Mouse (Mus musculus): ENCODE results near the gene Bmpr2. TPM values are rescaled to one million over a fixed set of nuclear protein-coding genes. Genes with fewer than 3 reads are reported as not detected.
A peak's percentile ranks its signal among the peaks of the same experiment; 100 is the strongest.

The Bmpr2 gene
- polyA plus RNA-seq, 1 experiment from 2014 or later: 12.7 TPM

DNA sequence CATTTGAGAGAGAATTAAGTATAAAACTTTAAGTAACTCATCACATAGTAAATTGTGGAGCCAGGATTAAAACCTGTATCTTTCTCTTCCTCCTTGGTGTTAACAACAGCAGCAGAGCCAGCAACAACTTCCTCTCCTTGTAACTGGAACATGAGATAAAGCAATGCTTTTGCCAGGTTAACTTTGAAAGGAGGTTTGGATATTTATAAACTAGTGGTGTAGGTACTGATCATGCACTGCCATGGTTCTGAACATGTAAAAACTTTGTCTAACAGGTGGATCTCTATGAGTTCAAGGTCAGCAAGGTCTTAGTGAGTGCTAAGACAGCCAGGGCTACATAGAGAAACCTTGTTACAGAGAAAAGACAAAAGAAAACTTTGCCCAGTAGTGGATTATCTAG, 3.4 kb downstream of the Bmpr2 start:
- H3K36me3 ChIP-seq (ENCODE audit: control insufficient read depth, insufficient read depth, low read length): 0 out of 2 replicates have a peak, but pooled peaks cover 4% of the 10 kb centered on the region
- peak overlapping the region; percentile 20 for H3K4me3 ChIP-seq (ENCODE audit: low read depth, low read length)
- ATAC-seq (replicated peaks; ENCODE audit: insufficient number of reproducible peaks, low FRiP score, low TSS enrichment): no peak
- H3K4me2 ChIP-seq: peak overlapping the region; percentile 62
- no peaks in the 10 kb centered on the region for H3K27me3 ChIP-seq (ENCODE audit: control insufficient read depth, insufficient read depth, low read length)
- H3K9ac ChIP-seq (ENCODE audit: low read depth, low read length): no peak overlapping the region
- no peak overlapping the region for H3K27ac ChIP-seq (ENCODE audit: low read depth, low read length)
- peaks cover 3% of the 10 kb centered on the region; the same call in 1 of the 2 replicates for H3K4me1 ChIP-seq (ENCODE audit: control insufficient read depth, insufficient read depth, low read length)
- no peaks in the 10 kb centered on the region for H3K9me3 ChIP-seq (replicated peaks; ENCODE audit: control insufficient read depth, low read length)

GRCm38 (mm10) chr1:59771871-59772270, 8.7 kb downstream of the Bmpr2 start:
- H3K27me3 ChIP-seq (ENCODE audit: control insufficient read depth, insufficient read depth, low read length): no peaks in the 10 kb centered on the region
- H3K4me2 ChIP-seq: no peak overlapping the region
- no peak overlapping the region for H3K4me3 ChIP-seq (ENCODE audit: low read depth, low read length)
- no peaks in the 10 kb centered on the region for H3K9me3 ChIP-seq (replicated peaks; ENCODE audit: control insufficient read depth, low read length)
- ATAC-seq (replicated peaks; ENCODE audit: insufficient number of reproducible peaks, low FRiP score, low TSS enrichment): no peak
- peaks cover 8% of the 10 kb centered on the region; the same call in 1 of the 2 replicates for H3K4me1 ChIP-seq (ENCODE audit: control insufficient read depth, insufficient read depth, low read length)
- H3K9ac ChIP-seq (ENCODE audit: low read depth, low read length): no peak overlapping the region
- 74% methylated on average over 3 of the region's 3 CpGs for WGBS (ENCODE audit: insufficient replicate concordance)
- 0 out of 2 replicates have a peak, but pooled peaks cover 4% of the 10 kb centered on the region for H3K36me3 ChIP-seq (ENCODE audit: control insufficient read depth, insufficient read depth, low read length)
- no peak overlapping the region for H3K27ac ChIP-seq (ENCODE audit: low read depth, low read length)

DNA sequence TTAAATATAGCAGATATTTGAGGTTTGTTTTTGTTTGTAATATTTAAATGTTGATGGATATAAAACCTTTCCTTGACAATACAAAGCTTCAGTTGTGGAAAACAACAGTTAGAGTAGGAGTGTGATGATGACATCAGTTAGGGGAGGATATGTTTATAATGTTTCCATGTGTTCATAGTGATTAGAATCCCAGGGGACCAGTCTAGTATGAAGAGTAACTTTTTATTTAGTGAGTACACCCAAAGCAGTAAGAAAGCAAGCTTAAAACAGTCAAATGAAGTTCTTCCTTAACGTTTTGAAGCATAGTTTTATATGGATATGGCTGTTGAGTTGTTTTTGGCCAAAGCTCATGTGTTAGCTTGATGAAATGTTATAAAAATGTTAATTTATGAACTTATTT, 17.9 kb downstream of the Bmpr2 start:
- Histone ChIP-seq H3K9me3 (replicated peaks; ENCODE audit: control insufficient read depth, low read length) (no peaks in the 10 kb centered on the region), H3K4me1 (ENCODE audit: control insufficient read depth, insufficient read depth, low read length) (0 out of 2 replicates have a peak, but pooled peaks cover 3% of the 10 kb centered on the region), H3K4me3 (ENCODE audit: low read depth, low read length) (no peak overlapping the region), H3K4me2 (no peak overlapping the region), H3K36me3 (ENCODE audit: control insufficient read depth, insufficient read depth, low read length) (no peaks in the 10 kb centered on the region), H3K9ac (ENCODE audit: low read depth, low read length) (no peak overlapping the region), H3K27ac (ENCODE audit: low read depth, low read length) (no peak overlapping the region), H3K27me3 (ENCODE audit: control insufficient read depth, insufficient read depth, low read length) (no peaks in the 10 kb centered on the region)
- no peak for ATAC-seq (replicated peaks; ENCODE audit: insufficient number of reproducible peaks, low FRiP score, low TSS enrichment)
- 68% methylated on average over 1 of the region's 1 CpGs for WGBS (ENCODE audit: insufficient replicate concordance)

DNA sequence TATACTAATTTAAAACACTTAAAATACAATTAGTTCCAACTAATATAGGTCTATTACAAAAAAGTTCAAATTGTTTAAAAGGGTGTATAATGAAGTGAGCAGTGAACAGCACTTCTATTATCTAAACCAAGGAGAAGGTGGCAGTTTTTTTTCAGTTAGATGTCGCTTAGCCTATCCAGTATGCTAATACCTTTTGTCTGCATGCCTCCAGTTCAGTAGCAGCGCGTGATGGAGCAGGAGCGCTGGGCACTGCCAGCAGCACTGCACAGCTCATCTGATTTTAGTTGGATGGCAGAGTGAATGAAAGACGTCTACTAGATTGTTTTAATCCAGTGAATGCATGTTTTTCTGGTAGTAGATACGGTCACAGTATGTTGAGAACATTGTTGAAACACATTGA, 25.8 kb downstream of the Bmpr2 start:
- Histone ChIP-seq H3K4me2 (no peak overlapping the region), H3K27ac (ENCODE audit: low read depth, low read length) (no peak overlapping the region), H3K4me3 (ENCODE audit: low read depth, low read length) (no peak overlapping the region), H3K27me3 (ENCODE audit: control insufficient read depth, insufficient read depth, low read length) (no peaks in the 10 kb centered on the region), H3K9ac (ENCODE audit: low read depth, low read length) (no peak overlapping the region), H3K4me1 (ENCODE audit: control insufficient read depth, insufficient read depth, low read length) (peaks cover 4% of the 10 kb centered on the region; the same call in 1 of the 2 replicates), H3K36me3 (ENCODE audit: control insufficient read depth, insufficient read depth, low read length) (no peaks in the 10 kb centered on the region), H3K9me3 (replicated peaks; ENCODE audit: control insufficient read depth, low read length) (no peaks in the 10 kb centered on the region)
- ATAC-seq (replicated peaks; ENCODE audit: insufficient number of reproducible peaks, low FRiP score, low TSS enrichment): no peak
- 71% methylated on average over 6 of the region's 6 CpGs for WGBS (ENCODE audit: insufficient replicate concordance)

GRCm38 (mm10) chr1:59789741-59790140, 26.5 kb downstream of the Bmpr2 start:
- no peak overlapping the region for H3K4me2 ChIP-seq
- no peak overlapping the region for H3K27ac ChIP-seq (ENCODE audit: low read depth, low read length)
- no peaks in the 10 kb centered on the region for H3K9me3 ChIP-seq (replicated peaks; ENCODE audit: control insufficient read depth, low read length)
- 83% methylated on average over 5 of the region's 5 CpGs for WGBS (ENCODE audit: insufficient replicate concordance)
- H3K4me1 ChIP-seq (ENCODE audit: control insufficient read depth, insufficient read depth, low read length): peaks cover 4% of the 10 kb centered on the region; the same call in 1 of the 2 replicates
- no peak overlapping the region for H3K9ac ChIP-seq (ENCODE audit: low read depth, low read length)
- no peaks in the 10 kb centered on the region for H3K27me3 ChIP-seq (ENCODE audit: control insufficient read depth, insufficient read depth, low read length)
- no peak overlapping the region for H3K4me3 ChIP-seq (ENCODE audit: low read depth, low read length)
- no peaks in the 10 kb centered on the region for H3K36me3 ChIP-seq (ENCODE audit: control insufficient read depth, insufficient read depth, low read length)
- ATAC-seq (replicated peaks; ENCODE audit: insufficient number of reproducible peaks, low FRiP score, low TSS enrichment): no peak

- Histone ChIP-seq H3K36me3 (ENCODE audit: control insufficient read depth, insufficient read depth, low read length) (no peaks in the 10 kb centered on the region), H3K27ac (ENCODE audit: low read depth, low read length) (no peak overlapping the region), H3K9ac (ENCODE audit: low read depth, low read length) (no peak overlapping the region), H3K4me2 (no peak overlapping the region), H3K9me3 (replicated peaks; ENCODE audit: control insufficient read depth, low read length) (no peaks in the 10 kb centered on the region), H3K4me1 (ENCODE audit: control insufficient read depth, insufficient read depth, low read length) (0 out of 2 replicates have a peak, but pooled peaks cover 6% of the 10 kb centered on the region), H3K27me3 (ENCODE audit: control insufficient read depth, insufficient read depth, low read length) (no peaks in the 10 kb centered on the region), H3K4me3 (ENCODE audit: low read depth, low read length) (no peak overlapping the region)
- ATAC-seq (replicated peaks; ENCODE audit: insufficient number of reproducible peaks, low FRiP score, low TSS enrichment): no peak
- WGBS (ENCODE audit: insufficient replicate concordance): 55% methylated on average over 1 of the region's 1 CpGs
Measured at GRCm38 (mm10) chr1:59795336-59795735, 32.1 kb downstream of the Bmpr2 start.

DNA sequence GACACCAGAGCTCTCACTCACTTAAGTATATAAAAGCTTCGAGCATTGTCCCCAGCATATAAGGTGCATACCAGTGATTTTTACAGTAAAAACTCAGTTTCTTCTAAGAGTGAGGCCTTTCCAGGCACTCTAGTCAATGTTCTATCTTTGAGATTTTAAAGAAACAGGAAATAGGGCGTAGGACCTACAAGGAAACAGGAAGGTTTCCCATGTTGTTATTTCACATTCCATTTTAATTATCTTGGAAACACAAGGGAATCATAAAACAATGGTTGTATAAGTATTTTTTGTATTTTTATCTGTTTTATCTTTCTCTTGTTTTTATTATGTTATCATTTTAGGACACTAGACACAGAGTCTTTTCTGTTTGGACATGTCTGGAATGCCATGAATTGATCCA, 34.7 kb downstream of the Bmpr2 start:
- 63% methylated on average over 2 of the region's 2 CpGs for WGBS (ENCODE audit: insufficient replicate concordance)
- Histone ChIP-seq H3K9ac (ENCODE audit: low read depth, low read length) (no peak overlapping the region), H3K4me3 (ENCODE audit: low read depth, low read length) (no peak overlapping the region), H3K27ac (ENCODE audit: low read depth, low read length) (peak overlapping the region; percentile 35; the same call in 1 of the 2 replicates), H3K27me3 (ENCODE audit: control insufficient read depth, insufficient read depth, low read length) (no peaks in the 10 kb centered on the region), H3K36me3 (ENCODE audit: control insufficient read depth, insufficient read depth, low read length) (no peaks in the 10 kb centered on the region), H3K4me2 (no peak overlapping the region), H3K4me1 (ENCODE audit: control insufficient read depth, insufficient read depth, low read length) (peaks cover 7% of the 10 kb centered on the region; the same call in 1 of the 2 replicates), H3K9me3 (replicated peaks; ENCODE audit: control insufficient read depth, low read length) (no peaks in the 10 kb centered on the region)
- ATAC-seq (replicated peaks; ENCODE audit: insufficient number of reproducible peaks, low FRiP score, low TSS enrichment): no peak

- H3K36me3 ChIP-seq (ENCODE audit: control insufficient read depth, insufficient read depth, low read length): no peaks in the 10 kb centered on the region
- peaks cover 19% of the 10 kb centered on the region for H3K4me1 ChIP-seq (ENCODE audit: control insufficient read depth, insufficient read depth, low read length)
- H3K4me3 ChIP-seq (ENCODE audit: low read depth, low read length): no peak overlapping the region
- 24% methylated on average over 2 of the region's 2 CpGs for WGBS (ENCODE audit: insufficient replicate concordance)
- no peak overlapping the region for H3K27ac ChIP-seq (ENCODE audit: low read depth, low read length)
- ATAC-seq (replicated peaks; ENCODE audit: insufficient number of reproducible peaks, low FRiP score, low TSS enrichment): no peak
- no peaks in the 10 kb centered on the region for H3K27me3 ChIP-seq (ENCODE audit: control insufficient read depth, insufficient read depth, low read length)
- H3K9ac ChIP-seq (ENCODE audit: low read depth, low read length): no peak overlapping the region
- H3K4me2 ChIP-seq: no peak overlapping the region
- H3K9me3 ChIP-seq (replicated peaks; ENCODE audit: control insufficient read depth, low read length): no peaks in the 10 kb centered on the region
Measured at GRCm38 (mm10) chr1:59804363-59804762, 41.2 kb downstream of the Bmpr2 start.

DNA sequence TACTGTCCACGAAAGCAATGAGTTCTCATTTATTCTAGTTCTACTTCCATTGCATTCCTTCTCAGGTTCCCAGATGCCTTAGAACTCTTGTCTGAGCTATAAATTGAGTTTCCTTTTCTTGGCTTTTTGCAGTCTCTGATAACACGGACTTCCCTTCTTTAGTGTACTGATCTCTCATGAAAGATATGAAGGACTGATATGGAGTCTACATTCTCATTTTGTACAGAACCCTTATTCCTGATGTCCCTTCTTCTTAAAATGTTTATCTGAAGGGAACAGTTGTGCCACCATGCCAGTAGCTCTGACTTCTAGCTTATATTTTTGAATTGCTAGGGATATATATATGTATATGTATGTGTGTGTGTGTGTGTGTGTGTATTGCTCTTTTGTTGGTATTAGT, 46.7 kb downstream of the Bmpr2 start:
- Histone ChIP-seq H3K9ac (ENCODE audit: low read depth, low read length) (no peak overlapping the region), H3K27me3 (ENCODE audit: control insufficient read depth, insufficient read depth, low read length) (no peaks in the 10 kb centered on the region), H3K9me3 (replicated peaks; ENCODE audit: control insufficient read depth, low read length) (no peaks in the 10 kb centered on the region), H3K36me3 (ENCODE audit: control insufficient read depth, insufficient read depth, low read length) (0 out of 2 replicates have a peak, but pooled peaks cover 2% of the 10 kb centered on the region), H3K4me1 (ENCODE audit: control insufficient read depth, insufficient read depth, low read length) (no peaks in the 10 kb centered on the region), H3K27ac (ENCODE audit: low read depth, low read length) (no peak overlapping the region), H3K4me2 (no peak overlapping the region), H3K4me3 (ENCODE audit: low read depth, low read length) (no peak overlapping the region)
- ATAC-seq (replicated peaks; ENCODE audit: insufficient number of reproducible peaks, low FRiP score, low TSS enrichment): no peak
- WGBS (ENCODE audit: insufficient replicate concordance): 68% methylated on average over 2 of the region's 2 CpGs

Data from heart, embryonic 11.5 days (tissue).